Mouse (Mus musculus) spleen, postnatal 36 days (tissue): Measurements from ENCODE around the gene Hoxa5.

Experiments used
- DNase-seq, 2 experiments: peaks; one replicate each; pipeline ENCODE4 v3.0.0; 2022; ENCODE audit warnings: low spot score in 2 of 2, mixed read lengths in 1 of 2

Hoxa5 gene

GRCm38 (mm10) chr6:52240389-52241000 lies 36.1 kb upstream of the Hoxa5 start, which contains the start of gene Hoxa10:
TSS of gene Hoxa10 (minus strand) at chr6:52240854.
- peak; percentile 56 to 60 for DNase-seq

- DNase-seq = no peak
Measured at GRCm38 (mm10) chr6:52239625-52240388, 35.4 kb upstream of the Hoxa5 start.

GRCm38 (mm10) chr6:52238976-52239375 lies 34.6 kb upstream of the Hoxa5 start:
- DNase-seq = no peak

- DNase-seq = no peak
Measured at GRCm38 (mm10) chr6:52238155-52238545, 33.8 kb upstream of the Hoxa5 start.

GRCm38 (mm10) chr6:52237346-52238154 lies 33.2 kb upstream of the Hoxa5 start:
- no peak for DNase-seq

GRCm38 (mm10) chr6:52236806-52237205 lies 32.4 kb upstream of the Hoxa5 start:
- no peak for DNase-seq

- DNase-seq = no peak
Measured at GRCm38 (mm10) chr6:52235866-52236265, 31.5 kb upstream of the Hoxa5 start.

- DNase-seq = no peak
Measured at GRCm38 (mm10) chr6:52235267-52235666, 30.9 kb upstream of the Hoxa5 start.

- no peak for DNase-seq
Measured at GRCm38 (mm10) chr6:52234428-52235140, 30.2 kb upstream of the Hoxa5 start.

- DNase-seq = no peak
Measured at GRCm38 (mm10) chr6:52233546-52234427, 29.4 kb upstream of the Hoxa5 start.

- no peak for DNase-seq
Measured at GRCm38 (mm10) chr6:52232984-52233545, 28.7 kb upstream of the Hoxa5 start.

GRCm38 (mm10) chr6:52232568-52232965 lies 28.2 kb upstream of the Hoxa5 start:
- DNase-seq = no peak

GRCm38 (mm10) chr6:52231885-52232567 lies 27.6 kb upstream of the Hoxa5 start:
- no peak for DNase-seq

- no peak for DNase-seq
Measured at GRCm38 (mm10) chr6:52230516-52231165, 26.3 kb upstream of the Hoxa5 start, which contains the start of gene Hoxa9. TSS of gene Hoxa9 (minus strand) at chr6:52231089.

GRCm38 (mm10) chr6:52229558-52230416 lies 25.4 kb upstream of the Hoxa5 start:
- DNase-seq = no peak

- no peak for DNase-seq
Measured at GRCm38 (mm10) chr6:52228475-52229465, 24.4 kb upstream of the Hoxa5 start.
